8 mouse cellular contexts compared by ENCODE assay signal in the genomic region with DNA sequence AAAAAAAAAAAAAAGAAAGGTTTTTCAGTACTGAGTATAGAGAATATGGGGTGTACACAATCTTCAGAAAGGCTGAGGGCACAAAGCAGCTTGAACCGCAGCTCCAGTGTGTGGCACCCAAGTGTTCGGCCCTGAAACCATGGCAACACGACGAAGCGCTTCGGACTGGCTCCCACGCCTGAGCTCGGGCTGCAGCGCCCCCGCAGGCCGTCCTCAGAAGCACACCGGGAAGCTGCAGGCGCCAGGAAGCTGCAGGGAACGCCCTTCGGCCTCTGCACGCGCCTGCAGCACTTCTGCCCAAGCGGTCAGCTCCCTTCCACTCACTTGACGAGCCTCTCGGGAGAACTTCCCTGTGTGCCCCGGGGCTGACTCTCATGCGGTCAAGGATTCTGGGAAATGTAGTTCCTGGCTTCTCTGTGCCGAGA. TPM values are rescaled to one million over a fixed set of nuclear protein-coding genes. Genes with fewer than 3 reads are reported as not detected.
DNase-seq lines count a peak whose midpoint lies in the region; ATAC-seq lines count a peak whose summit lies in the region.

No protein-coding gene starts in this region.

- H3K27ac ChIP-seq in hindbrain, embryonic 15.5 days (replicated peaks), result peak overlapping the region; percentile 58

- H3K9me3 ChIP-seq in hindbrain, embryonic 15.5 days, result no peaks in the 10 kb centered on the region

- peak; percentile 99 for DNase-seq in R1 (ENCODE audit: low read depth, low spot score)
- DNase-seq in cerebellum, postnatal 25 days, result peak; percentile 95 to 96
- peak; percentile 84 to 89 for DNase-seq in frontal cortex, postnatal 25 days (ENCODE audit: low spot score in 2 of 2)
- DNase-seq in left cerebral cortex, adult 11 months (ENCODE audit: low spot score), result peak; percentile 88
- DNase-seq in lung, postnatal 4 days, result peak; percentile 98 to 99
- DNase-seq in retina, postnatal 7 days (ENCODE audit: low read depth, low spot score), result peak; percentile 89
- DNase-seq in urinary bladder, adult 2 months (ENCODE audit: low spot score), result peak; percentile 86

- ATAC-seq in hindbrain, embryonic 15.5 days (ENCODE audit: low FRiP score, low read depth), result peak; percentile 94

- WGBS in hindbrain, embryonic 15.5 days, result 0% methylated on average over 23 of the region's 23 CpGs

- H3K4me3 ChIP-seq in hindbrain, embryonic 15.5 days, result peak overlapping the region; percentile 44

- no peaks in the 10 kb centered on the region for H3K27me3 ChIP-seq in hindbrain, embryonic 15.5 days

- H3K36me3 ChIP-seq in hindbrain, embryonic 15.5 days, result no peaks in the 10 kb centered on the region

- H3K4me1 ChIP-seq in hindbrain, embryonic 15.5 days (replicated peaks), result peaks cover 23% of the 10 kb centered on the region

- 0 out of 2 replicates have a peak overlapping the region, but pooled peaks have one; percentile 14 for H3K9ac ChIP-seq in hindbrain, embryonic 15.5 days

- H3K4me2 ChIP-seq in hindbrain, embryonic 15.5 days, result peak overlapping the region; percentile 55

RNA-seq across cellular contexts. Expression of gene Cln6, which starts 9.9 kb away (rescaled TPM):
- 6.2 and 7.0 TPM in 2 replicates for polyA plus RNA-seq in hindbrain, embryonic 15.5 days (2015; fragmentation: Nextera tagmentation; extraction: Ambion mirVana)
- polyA plus RNA-seq in urinary bladder, adult 2 months (2012; rRNA removed), result 26.5 and 33.1 TPM in 2 replicates

RNA-seq across cellular contexts. Expression of gene Fem1b, which starts 16.9 kb away (rescaled TPM):
- 53.0 and 53.5 TPM in 2 replicates for polyA plus RNA-seq in hindbrain, embryonic 15.5 days (2015; fragmentation: Nextera tagmentation; extraction: Ambion mirVana)
- 12.6 and 15.2 TPM in 2 replicates for polyA plus RNA-seq in urinary bladder, adult 2 months (2012; rRNA removed)

RNA-seq across cellular contexts. Expression of gene Calml4, which starts 29.2 kb away (rescaled TPM):
- 15.4 and 19.5 TPM in 2 replicates for polyA plus RNA-seq in hindbrain, embryonic 15.5 days (2015; fragmentation: Nextera tagmentation; extraction: Ambion mirVana)
- polyA plus RNA-seq in urinary bladder, adult 2 months (2012; rRNA removed), result 25.5 and 28.4 TPM in 2 replicates

Comparison
In these comparisons a context has a peak if more than half of its experiments do, and no peak if none do; other contexts are left out.
1. Peak in every context shown above with its lines: DNase-seq, ATAC-seq, H3K4me3 ChIP-seq and H3K27ac ChIP-seq.